Comparison of ENCODE assay signal across 8 mouse cellular contexts in the genomic region with DNA sequence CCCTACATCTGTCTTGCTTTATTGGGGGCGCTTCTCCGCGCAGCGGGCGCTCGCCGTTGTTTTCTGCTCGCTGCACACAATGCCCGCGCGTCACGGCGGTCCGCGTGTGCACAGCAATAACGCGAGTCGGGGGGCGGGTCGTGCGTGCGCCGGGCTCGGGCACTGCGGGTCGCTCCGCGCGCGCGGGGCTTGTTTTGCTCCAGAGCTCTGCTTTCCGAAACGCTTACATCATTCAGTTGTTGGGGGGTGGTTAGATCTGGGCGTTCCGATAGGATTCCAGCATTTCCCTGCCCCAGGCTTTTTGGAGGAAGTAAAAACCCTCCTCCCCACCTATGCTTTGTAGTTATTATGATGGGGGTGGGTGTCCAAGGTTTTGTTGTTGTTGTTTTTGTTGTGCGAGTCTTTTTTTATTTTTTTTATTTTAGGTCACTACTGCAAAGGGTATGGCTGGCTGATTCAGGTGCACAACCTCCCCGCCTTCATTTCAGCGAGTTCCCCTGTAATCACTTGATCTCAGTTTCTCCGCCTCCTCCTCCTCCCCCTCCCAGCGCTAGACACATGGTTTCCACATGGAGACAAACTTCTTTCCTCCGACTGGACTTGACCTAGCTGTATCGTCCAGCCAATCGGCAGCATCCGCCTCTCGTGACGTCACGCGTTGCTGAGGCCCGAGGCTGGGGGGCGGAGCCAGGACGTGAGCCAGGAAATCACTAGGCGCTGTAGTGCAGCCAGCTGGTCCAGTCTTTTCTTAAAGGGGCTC. TPM values are rescaled to one million over a fixed set of nuclear protein-coding genes. Genes with fewer than 3 reads are reported as not detected.
DNase-seq lines count a peak whose midpoint lies in the region; ATAC-seq lines count a peak whose summit lies in the region.

No protein-coding gene starts in this region.

- H3K27me3 ChIP-seq in lung, embryonic 16.5 days (ENCODE audit: control insufficient read depth, insufficient read depth, low read depth, low read length) = no peaks in the 10 kb centered on the region

- H3K4me1 ChIP-seq in lung, embryonic 16.5 days (replicated peaks; ENCODE audit: control insufficient read depth, insufficient read depth, low read length) = peaks cover 9% of the 10 kb centered on the region

- H3K27ac ChIP-seq in lung, embryonic 16.5 days (ENCODE audit: low read length) = peak overlapping the region; percentile 95

- peak; percentile 72 to 76 for ATAC-seq in hematopoietic stem cell, adult 5-6 weeks (replicated peaks in 1 of 2; ENCODE audit: insufficient read depth in 1 of 2, low FRiP score in 2 of 2, low TSS enrichment in 1 of 2, low read depth in 1 of 2, poor library complexity in 2 of 2, severe bottlenecking in 2 of 2)
- ATAC-seq in lung, embryonic 16.5 days (ENCODE audit: low read depth) = peak; percentile 89

- no peaks in the 10 kb centered on the region for H3K36me3 ChIP-seq in lung, embryonic 16.5 days (ENCODE audit: control insufficient read depth, insufficient read depth, low read length)

- H3K4me2 ChIP-seq in lung, embryonic 16.5 days (ENCODE audit: low read depth, low read length) = peak overlapping the region; percentile 84

- H3K9ac ChIP-seq in lung, embryonic 16.5 days (ENCODE audit: low read length) = peak overlapping the region; percentile 78

- H3K4me3 ChIP-seq in lung, embryonic 16.5 days (ENCODE audit: low read length) = peak overlapping the region; percentile 86

- 0% methylated on average over 52 of the region's 52 CpGs for WGBS in lung, embryonic 16.5 days

- DNase-seq in MEL-GATA-1-ER (ENCODE audit: extremely low read depth, low read depth) = peak; percentile 98
- peak; percentile 100 for DNase-seq in cerebellum, adult 8-10 months
- DNase-seq in forelimb bud, embryonic 11.5 days (ENCODE audit: low read depth, low spot score) = peak; percentile 99
- peak; percentile 100 for DNase-seq in layer of hippocampus, adult 9-10 months (ENCODE audit: low spot score)
- peak; percentile 100 for DNase-seq in ovary, postnatal 10 days (ENCODE audit: low spot score)
- peak; percentile 94 to 97 for DNase-seq in thymus, postnatal 10 days (ENCODE audit: low spot score in 2 of 2)

- no peaks in the 10 kb centered on the region for H3K9me3 ChIP-seq in lung, embryonic 16.5 days (ENCODE audit: control insufficient read depth, low read length)

RNA-seq across cellular contexts. Expression of a gene that starts 3.5 kb away (rescaled TPM):
- total RNA-seq in hematopoietic stem cell, adult 5-6 weeks (2017) = 58.9 and 75.6 TPM in 2 replicates
- polyA plus RNA-seq in lung, embryonic 16.5 days (2015; fragmentation: Nextera tagmentation; extraction: Ambion mirVana) = 20.2 and 22.6 TPM in 2 replicates

RNA-seq across cellular contexts. Expression of a gene that starts 57.7 kb away (rescaled TPM):
- not detected in 2 replicates for total RNA-seq in hematopoietic stem cell, adult 5-6 weeks (2017)
- polyA plus RNA-seq in lung, embryonic 16.5 days (2015; fragmentation: Nextera tagmentation; extraction: Ambion mirVana) = 3.8 TPM in 1 of 2 replicates, not detected in the other

Comparison
In these comparisons a context has a peak if more than half of its experiments do, and no peak if none do; other contexts are left out.
1. Peak in every context shown above with its lines: DNase-seq, ATAC-seq, H3K4me3 ChIP-seq and H3K27ac ChIP-seq.